Mouse (Mus musculus) midbrain, embryonic 13.5 days (tissue): Measurements from ENCODE around the gene Kmt2b. TPM values are rescaled to one million over a fixed set of nuclear protein-coding genes. Genes with fewer than 3 reads are reported as not detected.
A peak's percentile ranks its signal among the peaks of the same experiment; 100 is the strongest.

Experiments used
- ATAC-seq: fragments of 200-750 bp; cut with Nextera tagmentation; 2 replicates; pipeline ENCODE4 v1.8.0; 2017; ENCODE audit warnings: mild to moderate bottlenecking, moderate TSS enrichment, moderate library complexity
- H3K27ac ChIP-seq: fragments of 300-500 bp; sonication (generic); 2 replicates; pipeline ENCODE4 v1.5.1; 2015; ENCODE audit warnings: inconsistent platforms, mild to moderate bottlenecking, moderate library complexity
- H3K27me3 ChIP-seq: fragments of 300-500 bp; sonication (generic); 2 replicates; pipeline ENCODE4 v1.6.1; 2015; ENCODE audit warnings: mild to moderate bottlenecking, inconsistent platforms
- H3K36me3 ChIP-seq: fragments of 300-500 bp; sonication (generic); 2 replicates; pipeline ENCODE4 v1.6.1; 2015; ENCODE audit warnings: mild to moderate bottlenecking, inconsistent platforms
- H3K4me1 ChIP-seq: fragments of 300-500 bp; sonication (generic); replicated peaks from 2 replicates; pipeline ENCODE4 v1.6.1; 2015; ENCODE audit warnings: inconsistent platforms
- H3K4me2 ChIP-seq: fragments of 300-500 bp; sonication (generic); replicated peaks from 2 replicates; pipeline ENCODE4 v1.6.1; 2015; ENCODE audit warnings: moderate library complexity, mild to moderate bottlenecking, inconsistent platforms
- H3K4me3 ChIP-seq: fragments of 300-500 bp; sonication (generic); replicated peaks from 2 replicates; pipeline ENCODE4 v1.5.1; 2015; ENCODE audit warnings: mild to moderate bottlenecking, inconsistent platforms
- H3K9ac ChIP-seq: fragments of 300-500 bp; sonication (generic); replicated peaks from 2 replicates; pipeline ENCODE4 v1.6.1; 2015; ENCODE audit warnings: mild to moderate bottlenecking, inconsistent platforms
- H3K9me3 ChIP-seq: fragments of 300-500 bp; sonication (generic); 2 replicates; pipeline ENCODE4 v1.6.1; 2016; ENCODE audit warnings: mild to moderate bottlenecking, inconsistent platforms
- WGBS: fragments of 180-500 bp; shearing (Covaris S2); methylation state at CpG from one replicate; pipeline ENCODE4 v1.1.7; 2015; 5-methylcytosine and 5-hydroxymethylcytosine counted together
- polyA plus RNA-seq: library from polyadenylated mRNA; unstranded; fragments of >200 nt; fragmentation: Nextera tagmentation; extraction: Ambion mirVana; gene quantifications from 2 replicates; pipeline ENCODE4 v1.2.1, GENCODE M21; 2015

Gene Kmt2b
- polyA plus RNA-seq, 1 experiment from 2014 or later: 12.9 TPM

- ATAC-seq: no peak
- WGBS: 95% methylated on average over 12 of the region's 12 CpGs
- Histone ChIP-seq H3K36me3 (no peaks in the 10 kb centered on the region), H3K27ac (no peak within 1 kb of the TSS), H3K4me2 (peak within 1 kb of the TSS; percentile 35), H3K27me3 (no peaks in the 10 kb centered on the region), H3K4me1 (peaks cover 14% of the 10 kb centered on the region), H3K9ac (no peak within 1 kb of the TSS), H3K4me3 (no peak within 1 kb of the TSS), H3K9me3 (no peaks in the 10 kb centered on the region)
Observed at GRCm38 (mm10) chr7:30598786-30599185, 10.3 kb upstream of the Kmt2b start, which contains the start of gene Zbtb32. Zbtb32 (minus strand) TSS chr7:30598909.

DNA sequence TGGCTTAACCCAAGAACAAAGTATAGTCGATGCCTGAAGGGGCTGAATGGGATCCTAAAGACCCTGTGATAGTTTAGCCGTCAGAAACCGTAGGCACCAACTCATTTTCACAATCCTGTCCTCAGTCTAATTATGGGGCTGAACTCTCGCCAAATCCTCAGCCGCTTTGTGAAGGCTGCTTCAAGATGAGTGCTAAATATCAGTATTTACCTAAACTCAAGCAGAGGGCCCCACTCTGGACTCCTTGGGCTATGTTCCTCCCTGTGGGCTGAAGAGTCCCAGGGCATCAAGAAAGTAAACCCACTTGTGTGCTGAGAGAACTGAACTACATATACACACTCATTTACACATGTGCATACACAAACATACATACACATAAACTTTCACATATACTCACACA is 8.3 kb upstream of the Kmt2b start:
- WGBS: 71% methylated on average over 5 of the region's 5 CpGs
- H3K27ac ChIP-seq: no peak overlapping the region
- peaks cover 20% of the 10 kb centered on the region for H3K4me1 ChIP-seq
- no peak overlapping the region for H3K4me3 ChIP-seq
- no peak overlapping the region for H3K9ac ChIP-seq
- H3K36me3 ChIP-seq: no peaks in the 10 kb centered on the region
- no peak overlapping the region for H3K4me2 ChIP-seq
- H3K9me3 ChIP-seq: no peaks in the 10 kb centered on the region
- no peak for ATAC-seq
- no peaks in the 10 kb centered on the region for H3K27me3 ChIP-seq

- H3K27me3 ChIP-seq: no peaks in the 10 kb centered on the region
- no peaks in the 10 kb centered on the region for H3K9me3 ChIP-seq
- H3K4me1 ChIP-seq: peaks cover 24% of the 10 kb centered on the region
- 86% methylated on average over 5 of the region's 5 CpGs for WGBS
- H3K27ac ChIP-seq: no peak overlapping the region
- ATAC-seq: no peak
- no peak overlapping the region for H3K4me3 ChIP-seq
- H3K36me3 ChIP-seq: no peaks in the 10 kb centered on the region
- no peak overlapping the region for H3K9ac ChIP-seq
- H3K4me2 ChIP-seq: no peak overlapping the region
Observed at GRCm38 (mm10) chr7:30596093-30596492, 7.6 kb upstream of the Kmt2b start.

- Histone ChIP-seq H3K4me2 (no peak overlapping the region), H3K9ac (no peak overlapping the region), H3K27ac (no peak overlapping the region), H3K4me3 (no peak overlapping the region), H3K9me3 (no peaks in the 10 kb centered on the region), H3K4me1 (peaks cover 21% of the 10 kb centered on the region), H3K27me3 (no peaks in the 10 kb centered on the region), H3K36me3 (no peaks in the 10 kb centered on the region)
- 59% methylated on average over 4 of the region's 4 CpGs for WGBS
- no peak for ATAC-seq
Observed at GRCm38 (mm10) chr7:30594510-30595024, 6.0 kb upstream of the Kmt2b start.

DNA sequence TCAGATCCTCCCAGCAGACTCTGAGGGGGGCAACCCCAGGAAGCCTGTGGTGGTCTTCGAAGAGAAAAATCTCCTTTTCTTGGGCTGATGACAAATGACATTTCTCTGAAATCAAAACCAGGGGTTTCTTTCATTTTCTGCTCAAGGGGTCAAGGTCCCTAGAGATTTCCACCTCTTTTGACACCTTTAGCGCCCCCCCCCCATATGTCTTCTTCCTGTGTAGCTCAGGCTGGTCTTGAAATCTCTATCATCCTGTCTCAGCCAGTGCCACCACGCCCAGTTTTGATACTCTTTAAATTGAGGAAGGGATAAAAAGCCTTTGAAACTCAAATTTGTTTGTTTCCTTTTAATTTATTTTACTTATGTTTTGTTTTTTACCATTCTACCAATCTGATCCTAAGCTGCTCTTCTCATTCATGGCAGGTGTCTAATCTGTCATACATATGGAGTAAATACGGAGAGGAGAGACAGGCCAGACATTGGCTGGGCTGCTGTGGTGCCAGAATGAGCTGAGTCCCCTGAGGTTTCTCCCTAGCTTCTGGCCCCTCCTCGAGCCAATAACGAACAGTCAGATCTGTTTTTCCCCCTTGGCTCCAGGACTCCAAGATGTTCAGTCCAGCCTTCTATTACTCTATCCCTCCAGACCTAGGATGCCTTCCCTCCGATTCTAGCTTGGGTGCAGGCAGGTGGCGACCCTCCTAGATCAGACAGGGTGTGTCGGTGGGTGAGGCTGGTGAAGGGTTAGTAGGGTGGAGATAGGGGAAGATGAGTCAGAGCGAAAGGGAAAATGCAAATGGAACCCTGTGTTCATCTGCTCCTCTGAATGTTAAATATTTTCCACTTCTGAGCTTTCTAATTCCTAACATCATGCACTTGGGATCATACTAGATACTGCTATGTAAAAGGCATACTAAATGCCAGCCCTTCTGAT is 5.3 kb upstream of the Kmt2b start:
- Histone ChIP-seq H3K4me1 (peaks cover 19% of the 10 kb centered on the region), H3K9me3 (no peaks in the 10 kb centered on the region), H3K4me3 (no peak overlapping the region), H3K27me3 (no peaks in the 10 kb centered on the region), H3K36me3 (no peaks in the 10 kb centered on the region), H3K9ac (peak overlapping the region; percentile 45; the same call in 1 of the 2 replicates), H3K4me2 (no peak overlapping the region), H3K27ac (no peak overlapping the region)
- 68% methylated on average over 10 of the region's 10 CpGs for WGBS
- ATAC-seq: no peak

DNA sequence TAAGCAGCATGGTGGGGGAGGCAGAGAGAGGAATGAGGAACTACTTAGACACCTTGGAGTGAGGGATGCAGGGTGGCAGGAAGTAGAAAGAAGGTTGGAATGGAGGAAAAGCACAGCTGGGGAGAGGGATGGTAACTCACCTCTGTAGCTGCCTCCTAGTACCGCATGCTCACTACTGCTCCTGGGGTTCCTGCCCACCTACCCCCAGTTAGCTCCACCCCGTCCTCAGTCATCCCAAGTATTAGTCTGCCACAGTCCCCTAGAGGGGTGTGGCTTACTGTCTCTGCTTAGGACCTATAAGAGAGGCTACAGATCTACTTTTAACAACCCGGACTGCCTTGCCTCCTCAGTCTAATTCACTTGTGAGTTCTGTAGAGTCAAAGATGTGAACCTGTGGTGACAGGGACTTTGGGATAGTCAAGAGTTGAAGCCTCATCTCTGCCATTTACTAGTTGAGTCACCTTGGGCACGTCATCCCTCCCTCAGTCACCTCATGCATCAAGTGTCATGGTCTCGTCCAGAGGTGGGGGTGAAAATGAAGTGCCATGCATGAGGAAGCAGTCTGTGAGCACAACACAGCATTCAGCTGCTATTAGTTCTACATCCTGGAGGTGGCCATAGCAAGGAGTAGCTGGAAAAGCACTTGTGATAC is 4.4 kb upstream of the Kmt2b start:
- no peak overlapping the region for H3K27ac ChIP-seq
- no peak overlapping the region for H3K4me2 ChIP-seq
- no peak for ATAC-seq
- H3K4me1 ChIP-seq: peaks cover 19% of the 10 kb centered on the region
- no peaks in the 10 kb centered on the region for H3K36me3 ChIP-seq
- 56% methylated on average over 5 of the region's 5 CpGs for WGBS
- no peak overlapping the region for H3K4me3 ChIP-seq
- H3K9me3 ChIP-seq: no peaks in the 10 kb centered on the region
- no peaks in the 10 kb centered on the region for H3K27me3 ChIP-seq
- H3K9ac ChIP-seq: 0 out of 2 replicates have a peak overlapping the region, but pooled peaks have one; percentile 14

DNA sequence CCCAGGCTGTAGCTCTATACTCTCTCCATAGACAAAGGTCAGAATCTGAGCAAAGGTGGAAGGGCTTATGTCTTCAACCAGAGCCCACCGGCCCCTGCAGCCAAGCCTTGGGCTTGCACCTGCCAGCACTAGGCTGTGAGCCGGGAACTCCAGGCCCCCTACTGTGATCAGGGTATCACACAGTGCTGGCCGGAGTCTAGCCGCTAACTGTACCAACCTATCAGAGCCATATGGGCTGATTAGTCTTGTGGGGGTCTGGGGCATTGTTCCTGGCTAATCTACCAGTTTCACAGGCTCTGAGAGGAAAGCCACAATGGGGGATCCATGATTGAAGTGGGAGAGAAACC is 3.1 kb upstream of the Kmt2b start:
- ATAC-seq: no peak

GRCm38 (mm10) chr7:30590927-30591604 is 2.5 kb upstream of the Kmt2b start:
- Histone ChIP-seq H3K36me3 (peaks cover 8% of the 10 kb centered on the region), H3K27me3 (no peaks in the 10 kb centered on the region), H3K4me1 (peaks cover 35% of the 10 kb centered on the region), H3K9me3 (no peaks in the 10 kb centered on the region), H3K9ac (peak overlapping the region; percentile 37; the same call in 1 of the 2 replicates), H3K4me2 (no peak overlapping the region), H3K27ac (no peak overlapping the region), H3K4me3 (no peak overlapping the region)
- 84% methylated on average over 9 of the region's 9 CpGs for WGBS
- ATAC-seq: no peak

More for the DNA sequence above, 3.1 kb upstream of the Kmt2b start:
- peaks cover 32% of the 10 kb centered on the region for H3K4me1 ChIP-seq
- H3K27ac ChIP-seq: no peak overlapping the region
- no peak overlapping the region for H3K4me3 ChIP-seq
- H3K4me2 ChIP-seq: no peak overlapping the region
- WGBS: 22% methylated on average over 4 of the region's 4 CpGs
- H3K9ac ChIP-seq: 0 out of 2 replicates have a peak overlapping the region, but pooled peaks have one; percentile 37
- no peaks in the 10 kb centered on the region for H3K27me3 ChIP-seq
- peaks cover 3% of the 10 kb centered on the region for H3K36me3 ChIP-seq
- no peaks in the 10 kb centered on the region for H3K9me3 ChIP-seq

DNA sequence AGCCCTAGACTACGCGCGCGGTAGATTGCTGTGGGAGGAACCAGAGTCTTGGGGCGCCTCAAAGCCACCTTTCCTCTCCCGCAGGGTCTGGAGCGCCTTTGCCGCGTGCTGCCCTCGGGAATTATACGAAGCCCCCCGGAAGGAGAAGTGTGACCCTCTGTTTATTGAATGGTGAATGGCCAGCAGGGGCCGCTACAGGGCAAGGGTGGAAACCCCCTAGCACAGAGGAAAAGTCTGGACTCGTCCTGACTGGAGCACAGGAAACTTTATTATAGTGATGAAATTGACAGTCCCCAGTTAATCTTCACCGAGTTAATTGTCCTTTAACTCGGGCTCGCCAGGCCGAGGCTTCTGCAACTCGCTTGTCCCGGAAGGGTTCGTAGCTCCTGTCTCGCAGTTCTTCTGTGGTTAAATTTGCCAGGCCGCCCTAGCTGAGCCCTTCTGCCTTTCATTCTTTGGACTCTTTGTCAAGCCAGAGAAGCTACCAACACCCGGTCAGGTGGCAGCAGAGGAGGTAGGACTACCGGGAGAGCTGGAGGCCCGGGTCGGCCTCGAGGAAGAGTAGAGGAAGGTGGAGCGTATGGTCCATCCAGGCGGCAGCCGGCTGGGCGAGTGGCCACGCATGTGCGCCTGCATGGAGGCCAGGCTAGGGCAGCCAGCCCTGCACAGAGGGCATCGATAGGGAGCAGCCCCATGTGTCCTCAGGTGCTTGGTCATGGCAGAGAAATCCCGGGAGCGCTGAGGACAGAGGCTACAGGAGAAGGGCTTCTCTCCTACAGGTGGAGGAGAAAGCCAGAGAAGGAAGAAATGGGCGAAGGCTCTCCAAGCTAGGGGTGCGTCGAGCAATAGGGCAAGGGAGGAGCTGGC is 1.1 kb upstream of the Kmt2b start:
- no peaks in the 10 kb centered on the region for H3K27me3 ChIP-seq
- H3K9me3 ChIP-seq: no peaks in the 10 kb centered on the region
- peak; percentile 71 for ATAC-seq
- peaks cover 35% of the 10 kb centered on the region for H3K4me1 ChIP-seq
- H3K4me3 ChIP-seq: peak overlapping the region; percentile 99
- H3K27ac ChIP-seq: peak overlapping the region; percentile 95
- H3K9ac ChIP-seq: peak overlapping the region; percentile 99
- peak overlapping the region; percentile 80 for H3K4me2 ChIP-seq
- peaks cover 22% of the 10 kb centered on the region for H3K36me3 ChIP-seq
- 30% methylated on average over 40 of the region's 40 CpGs for WGBS

- peaks cover 26% of the 10 kb centered on the region for H3K4me1 ChIP-seq
- WGBS: under 1% methylated on average over 51 of the region's 67 CpGs
- H3K27ac ChIP-seq: peak overlapping the region; percentile 95
- peak overlapping the region; percentile 99 for H3K4me3 ChIP-seq
- H3K9ac ChIP-seq: peak overlapping the region; percentile 99
- no peaks in the 10 kb centered on the region for H3K27me3 ChIP-seq
- peak overlapping the region; percentile 80 for H3K4me2 ChIP-seq
- peaks cover 38% of the 10 kb centered on the region for H3K36me3 ChIP-seq
- ATAC-seq: peak; percentile 55
- no peaks in the 10 kb centered on the region for H3K9me3 ChIP-seq
Observed at GRCm38 (mm10) chr7:30587842-30588667, 471 bp downstream of the Kmt2b start.
